15 mouse cellular contexts compared by ENCODE assay signal in genomic region chr5:30039841-30040240, GRCm38 (mm10). TPM values are rescaled to one million over a fixed set of nuclear protein-coding genes. Genes with fewer than 3 reads are reported as not detected.
"Had no signal": no experiment of that assay in that cellular context is flagged by ENCODE, and none has a peak within 500 bp of the region (broad histone marks: within the 10 kb centered on the region; RNA-seq: fewer than 3 reads in every experiment).

No protein-coding gene starts in this region.

RNA-seq across cellular contexts. Expression of gene Il6, which starts 26.9 kb away (rescaled TPM):
- total RNA-seq: layer of hippocampus, adult 2 months; layer of hippocampus, postnatal 10 days; layer of hippocampus, postnatal 36 days; left cerebral cortex, adult 2 months; left cerebral cortex, postnatal 10 days; left cerebral cortex, postnatal 36 days had no signal
- polyA plus RNA-seq: kidney, adult 2 months; kidney, embryonic 14.5 days; kidney, postnatal 0 days; large intestine, adult 2 months; limb, embryonic 11.5 days; liver, embryonic 11.5 days; lung, embryonic 14.5 days; midbrain, embryonic 15.5 days; neural tube, embryonic 13.5 days had no signal
